Mouse (Mus musculus) B cell, adult 67 days (primary cell): ENCODE results near the gene Itga10. TPM values are rescaled to one million over a fixed set of nuclear protein-coding genes. Genes with fewer than 3 reads are reported as not detected.

Source experiments
- total RNA-seq, 2 experiments: library from RNA; stranded (reverse); gene quantifications; 4 replicates each; pipeline ENCODE4 v1.2.4; 2023

The Itga10 gene
- 1 to 10 TPM; 2.2 to 2.5 TPM for total RNA-seq

DNA sequence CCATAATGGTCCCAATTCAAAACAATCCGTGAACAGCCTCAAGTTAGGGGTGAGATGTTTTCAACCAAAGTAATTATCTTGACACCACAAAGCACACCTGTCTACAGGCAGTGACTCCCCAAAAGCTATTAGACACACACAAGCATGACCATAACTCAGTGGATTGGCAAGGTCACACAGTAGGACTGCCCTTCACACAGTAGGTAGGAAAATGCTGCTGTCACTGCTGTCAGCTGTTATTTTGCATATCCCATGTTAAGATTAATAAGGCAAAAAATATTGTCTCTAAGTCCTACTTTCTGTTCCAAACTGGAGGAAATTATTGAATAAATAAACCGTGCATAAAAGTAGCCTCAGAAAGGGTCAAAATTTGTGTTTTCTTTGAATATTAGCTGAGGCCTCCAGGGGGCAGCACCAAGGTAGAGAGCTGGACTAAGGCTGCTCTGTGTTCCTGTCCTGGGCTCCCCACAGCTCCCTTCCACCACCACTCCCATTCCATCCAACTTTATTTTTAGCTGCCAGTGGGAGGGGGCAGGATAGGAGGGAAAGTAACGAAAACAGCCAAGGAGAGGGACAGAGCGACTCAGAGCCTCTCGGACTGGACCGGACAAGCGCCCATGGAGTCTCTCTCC, at the start of gene Itga10:
Itga10 (plus strand) TSS at position 567 of the 632 bp plus-strand sequence.

DNA sequence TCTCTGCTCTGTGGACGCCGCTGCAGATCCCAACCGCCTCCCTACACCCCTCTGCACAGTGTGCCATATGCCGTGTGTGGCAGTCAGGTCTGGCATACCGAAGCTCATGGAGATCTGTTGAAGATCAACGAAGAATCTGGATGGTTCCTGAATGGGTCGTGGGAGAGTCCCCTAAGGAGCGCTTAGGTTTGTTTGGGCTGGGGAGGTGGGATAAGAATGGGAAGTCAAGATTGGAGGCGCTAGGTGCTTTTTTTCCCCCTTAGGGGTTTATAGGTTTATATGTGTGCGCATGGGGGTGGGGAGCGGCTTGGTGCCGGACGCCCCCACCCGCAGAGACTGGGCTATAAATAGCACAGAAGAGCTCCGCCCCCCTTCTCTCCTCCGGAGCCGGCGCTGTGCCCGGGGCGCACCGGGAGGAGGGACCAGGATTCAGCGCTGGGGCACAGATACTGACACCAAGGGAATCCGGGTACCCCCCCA, 49.1 kb upstream of the Itga10 start, which contains the start of gene Ankrd34a:
Ankrd34a (plus strand) TSS at position 409 of the 480 bp plus-strand sequence.

DNA sequence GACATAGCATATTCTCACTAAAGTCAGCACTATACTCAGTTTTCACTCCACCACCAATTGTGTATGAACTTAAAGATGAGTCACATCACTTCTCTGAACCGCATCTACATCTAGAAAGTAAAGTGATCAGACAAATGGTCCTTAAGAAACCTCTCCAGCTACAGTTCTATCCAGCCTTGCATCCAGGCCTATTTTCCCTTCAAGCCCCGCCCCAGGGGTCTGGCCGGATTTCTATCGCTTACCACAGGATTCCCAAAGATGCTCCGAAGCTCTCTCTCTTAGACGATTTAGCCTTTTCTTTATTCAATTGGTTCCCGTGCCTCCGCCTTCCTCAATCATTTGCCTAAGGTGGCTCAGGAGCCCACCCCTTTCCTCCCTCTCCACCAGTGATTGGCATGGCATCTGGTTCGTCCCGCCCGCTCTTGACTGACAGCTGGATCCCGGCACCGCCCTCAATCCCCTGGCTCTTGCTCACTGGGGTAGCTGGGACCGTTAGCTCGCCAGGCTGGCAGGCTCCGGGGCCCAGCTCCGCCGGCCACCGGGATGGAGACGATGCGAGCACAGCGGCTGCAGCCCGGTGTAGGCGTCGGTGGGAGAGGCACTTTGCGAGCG, 44.6 kb upstream of the Itga10 start, which contains the start of gene Lix1l:
Lix1l (plus strand) TSS at position 511 of the 612 bp plus-strand sequence.

DNA sequence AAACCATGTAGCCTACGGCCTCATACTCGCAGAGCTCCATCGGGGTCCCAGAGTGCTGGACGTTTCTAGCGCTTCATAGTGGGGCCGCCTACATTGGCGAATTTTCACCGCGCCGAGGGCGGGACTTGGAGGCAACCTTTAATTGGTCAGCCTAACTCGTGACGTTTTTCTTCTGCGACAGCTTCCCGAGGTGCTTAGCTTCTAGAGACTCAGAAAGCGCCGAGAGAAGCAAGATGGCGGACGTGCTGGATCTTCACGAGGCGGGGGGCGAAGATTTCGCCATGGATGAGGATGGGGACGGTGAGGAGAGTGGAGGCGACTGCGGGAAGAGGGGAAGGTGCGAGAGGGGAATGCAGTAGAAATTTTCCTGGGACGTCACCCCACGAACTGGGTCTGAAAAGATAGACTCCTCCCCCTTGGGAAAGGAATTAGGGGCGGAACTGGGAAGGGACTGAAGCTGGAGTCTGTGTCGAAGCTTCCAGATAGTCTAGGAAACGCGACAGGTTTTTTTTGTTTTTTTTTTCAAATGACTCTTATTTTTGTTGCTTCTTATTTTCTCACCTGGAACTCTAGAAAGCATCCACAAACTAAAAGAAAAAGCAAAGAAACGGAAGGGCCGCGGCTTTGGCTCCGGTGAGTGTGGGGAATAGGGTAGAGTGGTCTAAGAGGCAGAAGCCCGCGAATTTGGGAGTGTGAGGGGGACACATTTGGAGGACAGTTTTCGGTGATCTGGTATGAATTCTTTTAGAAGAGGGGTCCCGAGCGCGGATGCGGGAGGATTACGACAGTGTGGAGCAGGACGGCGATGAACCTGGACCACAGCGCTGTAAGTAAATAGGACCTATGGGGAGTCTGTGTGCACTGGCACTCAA, 15.4 kb upstream of the Itga10 start, which contains the start of gene Rbm8a:
Rbm8a (plus strand) TSS at position 205 of the 872 bp plus-strand sequence.

DNA sequence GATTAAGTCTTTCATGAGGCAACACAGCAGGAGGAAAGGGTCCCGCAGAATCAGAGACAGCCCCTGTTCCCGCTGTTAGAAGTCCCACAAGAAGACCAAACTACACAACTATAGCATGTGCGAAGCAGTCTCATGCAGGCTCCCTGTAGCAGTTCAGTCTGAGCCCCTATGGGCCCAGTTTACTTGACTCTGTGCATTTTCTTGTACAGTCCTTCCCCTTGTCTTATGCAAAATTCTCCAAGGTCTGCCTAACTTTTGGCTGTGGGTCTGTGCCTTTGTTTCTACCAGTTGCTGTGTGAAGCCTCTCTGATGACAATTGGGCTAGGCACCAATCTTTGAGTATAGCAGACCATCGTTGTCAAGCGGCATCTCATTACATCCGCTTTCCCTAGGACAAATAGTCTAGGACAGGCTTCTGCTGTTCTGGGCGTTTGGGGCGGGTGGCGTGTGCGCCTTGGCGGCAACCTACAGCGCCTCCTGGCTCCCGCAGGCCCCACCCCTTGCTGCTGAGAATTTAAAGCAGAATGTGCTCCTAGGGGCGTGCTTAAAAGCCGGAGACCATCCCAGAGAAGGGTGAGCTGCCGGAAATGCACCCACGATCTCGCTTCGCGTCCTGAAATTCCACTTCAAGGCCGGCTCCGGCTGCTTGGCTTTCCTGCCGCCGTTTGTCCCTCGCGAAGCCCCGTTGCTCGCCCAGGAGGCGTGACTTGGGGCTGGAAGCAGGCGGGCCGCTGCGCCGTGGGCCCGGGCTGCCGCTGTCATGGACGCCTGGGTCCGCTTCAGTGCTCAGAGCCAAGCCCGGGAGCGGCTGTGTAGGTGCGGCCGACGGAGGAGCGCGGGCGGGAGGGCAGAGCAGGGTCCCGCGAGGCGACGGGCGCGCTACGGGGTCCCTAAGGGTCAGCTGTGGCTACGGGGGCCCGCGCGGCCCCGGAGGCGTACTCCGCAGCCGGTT, 10.2 kb upstream of the Itga10 start, which contains the start of the genes Pex11b and Gm42957:
Pex11b (plus strand) TSS at position 449 of the 952 bp plus-strand sequence.
Gm42957 (plus strand) TSS at position 547 of the 952 bp plus-strand sequence.

DNA sequence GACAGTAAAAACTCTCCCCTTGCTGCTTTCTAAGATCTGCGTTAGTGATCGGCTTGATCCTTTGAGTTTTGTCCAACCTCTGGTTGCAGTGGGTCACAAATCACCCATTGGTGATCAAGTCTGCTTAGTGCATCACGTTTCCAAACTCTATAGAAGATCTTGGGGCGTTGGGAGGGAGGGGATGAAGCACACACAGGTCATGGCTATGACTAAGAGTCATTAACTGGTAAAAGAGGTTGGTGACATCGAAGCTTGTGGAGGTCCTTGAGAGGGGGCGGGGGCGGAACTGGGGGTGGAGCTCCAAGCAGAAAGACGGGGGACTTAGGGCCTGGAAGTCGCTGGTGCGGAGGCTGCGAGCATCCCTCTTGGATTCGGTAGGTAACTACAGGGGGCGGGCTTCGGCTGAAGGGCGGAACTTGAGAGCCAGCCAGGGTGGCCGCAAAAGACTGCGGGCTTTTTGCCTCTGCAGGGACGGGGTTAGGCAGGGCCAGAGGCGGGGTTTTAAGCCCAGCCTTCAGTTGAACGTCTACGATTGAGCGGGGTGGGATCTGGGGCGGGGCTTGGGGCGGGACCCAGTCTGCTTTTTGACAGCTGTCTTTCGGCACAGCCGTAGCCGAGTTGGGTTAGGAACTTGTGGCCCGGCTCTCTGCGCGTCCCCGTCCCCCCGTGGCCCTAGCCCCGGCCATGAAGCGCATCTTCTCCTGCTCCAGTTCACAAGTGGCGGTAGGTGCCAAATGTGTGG, 24.5 kb downstream of the Itga10 start, which contains the start of gene Ankrd35:
Ankrd35 (plus strand) TSS at position 405 of the 742 bp plus-strand sequence.

DNA sequence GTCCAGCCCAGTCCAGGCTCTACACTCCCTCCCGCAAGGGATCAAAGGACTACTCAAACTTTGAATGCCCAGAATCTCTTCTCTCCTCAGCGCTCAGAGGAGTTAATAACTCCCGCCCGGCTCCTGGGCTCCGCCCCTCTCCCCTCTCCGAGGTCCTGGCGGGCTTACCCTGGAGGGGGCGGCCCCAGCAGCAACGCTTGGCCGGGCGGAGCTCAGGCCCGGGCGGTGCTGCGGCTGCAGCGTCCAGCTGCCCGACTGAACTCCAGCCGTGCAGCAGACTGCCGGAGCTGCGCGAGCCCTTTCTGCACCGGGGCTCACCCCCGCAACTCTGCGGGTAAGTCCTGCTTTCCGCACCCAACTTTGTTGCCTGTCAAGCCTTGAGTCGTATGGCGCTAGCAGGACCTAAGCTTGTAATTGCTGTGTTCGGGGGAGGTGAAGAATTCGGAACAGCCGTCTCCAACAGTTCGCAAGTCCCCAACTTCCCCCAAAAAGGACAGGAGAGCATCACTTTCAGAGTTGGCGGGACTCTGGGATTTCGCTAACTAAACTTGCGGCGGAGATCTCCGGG, 50.9 kb downstream of the Itga10 start, which contains the start of gene Pias3:
Pias3 (plus strand) TSS at position 187 of the 568 bp plus-strand sequence.

DNA sequence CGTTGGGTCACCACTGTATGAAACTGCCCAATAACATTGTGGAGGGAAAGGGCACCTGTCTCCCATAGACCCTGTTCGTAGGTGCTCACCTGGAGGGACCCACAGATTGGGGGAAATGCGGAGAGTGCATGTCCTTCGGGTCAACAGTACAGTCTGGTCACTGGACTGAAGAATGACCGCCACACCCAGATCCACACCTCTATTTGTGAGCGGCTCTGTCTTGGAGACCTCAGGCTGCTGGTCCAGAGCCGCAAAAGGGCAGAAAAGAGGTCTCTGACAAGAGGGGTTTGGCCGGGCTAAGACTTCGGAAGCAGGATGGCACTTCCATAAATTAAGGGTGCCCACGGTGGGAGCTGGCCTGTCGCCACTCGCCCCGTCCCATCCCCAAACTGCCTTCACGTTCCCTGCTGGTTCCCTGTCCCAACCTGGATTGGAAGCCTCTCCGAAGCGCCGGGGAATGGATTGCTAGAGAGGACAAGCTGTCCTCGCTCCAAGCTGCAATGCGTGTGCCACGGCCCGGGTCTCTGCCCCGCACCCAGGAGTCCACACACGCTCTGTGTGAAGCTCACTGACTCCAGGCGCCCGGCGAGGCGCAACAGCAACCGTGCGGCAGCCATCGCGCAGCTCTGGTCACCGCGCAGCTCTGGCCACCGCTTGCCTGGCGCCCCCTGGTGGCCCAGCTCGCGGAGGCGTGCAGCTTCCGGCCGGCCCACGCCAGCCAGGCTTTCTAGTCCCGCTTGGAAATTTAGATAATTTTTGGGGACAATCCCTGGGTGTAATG, 62.7 kb downstream of the Itga10 start, which contains the start of gene Nudt17:
Nudt17 (minus strand) TSS at position 660 of the 781 bp plus-strand sequence.

Other genes starting within 250 kb of the Itga10 start
- gene BC107364, start 193.3 kb upstream of the Itga10 start, total RNA-seq = not detected
- not detected for gene Hfe2, start 120.4 kb upstream of the Itga10 start, total RNA-seq
- gene Txnip, start 87.6 kb upstream of the Itga10 start, total RNA-seq = 1,000 to 10,000 TPM in 1 of 2 experiments, 100 to 1,000 TPM in 1; 931 to 1,017 TPM
- gene Gm16253, start 68.6 kb upstream of the Itga10 start, total RNA-seq = not detected
- 10 to 100 TPM; 26.1 to 33.7 TPM for gene Polr3gl, start 51.4 kb upstream of the Itga10 start, total RNA-seq
- not detected for gene Ankrd34a, start 48.9 kb upstream of the Itga10 start, total RNA-seq
- under 1 TPM; 0.64 to 0.65 TPM for gene Lix1l, start 44.4 kb upstream of the Itga10 start, total RNA-seq
- 10 to 100 TPM; 93.0 to 93.1 TPM for gene Rbm8a, start 15.7 kb upstream of the Itga10 start, total RNA-seq
- gene Pex11b, start 10.2 kb upstream of the Itga10 start, total RNA-seq = 10 to 100 TPM; 24.4 to 29.6 TPM
- gene Gm42957, start 10.1 kb upstream of the Itga10 start, total RNA-seq = under 1 TPM in 1 of 2 experiments, not detected in 1; 0.26 TPM
- gene Ankrd35, start 24.5 kb downstream of the Itga10 start, total RNA-seq = under 1 TPM in 1 of 2 experiments, not detected in 1; 0.18 TPM
- gene Pias3, start 50.8 kb downstream of the Itga10 start, total RNA-seq = 10 to 100 TPM; 48.3 to 60.7 TPM
- 1 to 10 TPM; 1.1 to 1.2 TPM for gene Nudt17, start 63.0 kb downstream of the Itga10 start, total RNA-seq
- gene Polr3c, start 82.0 kb downstream of the Itga10 start, total RNA-seq = 10 to 100 TPM; 51.9 to 64.0 TPM
- gene Rnf115, start 82.1 kb downstream of the Itga10 start, total RNA-seq = 10 to 100 TPM; 55.8 to 59.7 TPM
- gene Pdzk1, start 183.7 kb downstream of the Itga10 start, total RNA-seq = not detected
- gene Cd160, start 183.8 kb downstream of the Itga10 start, total RNA-seq = 1 to 10 TPM in 1 of 2 experiments, under 1 TPM in 1; 0.90 to 1.2 TPM